Mouse (Mus musculus): Measurements from ENCODE around the gene Sfmbt1. TPM values are rescaled to one million over a fixed set of nuclear protein-coding genes. Genes with fewer than 3 reads are reported as not detected.
"Not testable (repeated sequence)": the region's sequence is repeated elsewhere in the genome, so short reads cannot be mapped to it uniquely, and the experiment has no call there.

The Sfmbt1 gene
- total RNA-seq, 2 experiments from 2014 or later, result 26.7 TPM

GRCm38 (mm10) chr14:30715618-30716050, 985 bp downstream of the Sfmbt1 start:
- intact Hi-C loops (cut with DNase I), result loop anchor here (5.0 kb wide), 1 partner anchor 72 kb away; no protein-coding TSS in a partner anchor
- DNase-seq (ENCODE audit: extremely low spot score in 1 of 2, low spot score in 2 of 2), result peak; percentile 70 to 90

- peak in 1 of 2 experiments; percentile 82 for DNase-seq (ENCODE audit: extremely low spot score in 1 of 2, low spot score in 2 of 2)
- intact Hi-C loops (cut with DNase I), result loop anchor here (5.0 kb wide), 1 partner anchor 71 kb away; no protein-coding TSS in a partner anchor
Observed at GRCm38 (mm10) chr14:30716051-30716952, 1.7 kb downstream of the Sfmbt1 start.

- DNase-seq (ENCODE audit: extremely low spot score in 1 of 2, low spot score in 2 of 2), result no peak
- intact Hi-C loops (cut with DNase I), result loop anchor here (5.0 kb wide), 1 partner anchor 70 kb away; no protein-coding TSS in a partner anchor
Observed at GRCm38 (mm10) chr14:30716953-30717285, 2.3 kb downstream of the Sfmbt1 start.

- not testable (repeated sequence) for DNase-seq (ENCODE audit: extremely low spot score in 1 of 2, low spot score in 2 of 2)
- intact Hi-C loops (cut with DNase I), result loop anchor here (5.0 kb wide), 1 partner anchor 69 kb away; no protein-coding TSS in a partner anchor
Observed at GRCm38 (mm10) chr14:30718696-30719095, 4.0 kb downstream of the Sfmbt1 start.

- intact Hi-C loops (cut with DNase I), result loop anchor here (5.0 kb wide), 1 partner anchor 68 kb away; no protein-coding TSS in a partner anchor
- DNase-seq (ENCODE audit: extremely low spot score in 1 of 2, low spot score in 2 of 2), result no peak
Observed at GRCm38 (mm10) chr14:30719514-30719913, 4.9 kb downstream of the Sfmbt1 start.

GRCm38 (mm10) chr14:30721850-30722249, 7.2 kb downstream of the Sfmbt1 start:
- intact Hi-C loops (cut with DNase I), result no loop called here
- DNase-seq (ENCODE audit: extremely low spot score in 1 of 2, low spot score in 2 of 2), result no peak

- no peak for DNase-seq (ENCODE audit: extremely low spot score in 1 of 2, low spot score in 2 of 2)
- intact Hi-C loops (cut with DNase I), result no loop called here
Observed at GRCm38 (mm10) chr14:30722406-30722805, 7.8 kb downstream of the Sfmbt1 start.

GRCm38 (mm10) chr14:30731896-30732295, 17.2 kb downstream of the Sfmbt1 start:
- intact Hi-C loops (cut with DNase I), result no loop called here
- no peak for DNase-seq (ENCODE audit: extremely low spot score in 1 of 2, low spot score in 2 of 2)

GRCm38 (mm10) chr14:30734665-30735064, 20.0 kb downstream of the Sfmbt1 start:
- intact Hi-C loops (cut with DNase I), result no loop called here
- no peak for DNase-seq (ENCODE audit: extremely low spot score in 1 of 2, low spot score in 2 of 2)

- no peak for DNase-seq (ENCODE audit: extremely low spot score in 1 of 2, low spot score in 2 of 2)
- intact Hi-C loops (cut with DNase I), result no loop called here
Observed at GRCm38 (mm10) chr14:30735810-30736209, 21.2 kb downstream of the Sfmbt1 start.

DNA sequence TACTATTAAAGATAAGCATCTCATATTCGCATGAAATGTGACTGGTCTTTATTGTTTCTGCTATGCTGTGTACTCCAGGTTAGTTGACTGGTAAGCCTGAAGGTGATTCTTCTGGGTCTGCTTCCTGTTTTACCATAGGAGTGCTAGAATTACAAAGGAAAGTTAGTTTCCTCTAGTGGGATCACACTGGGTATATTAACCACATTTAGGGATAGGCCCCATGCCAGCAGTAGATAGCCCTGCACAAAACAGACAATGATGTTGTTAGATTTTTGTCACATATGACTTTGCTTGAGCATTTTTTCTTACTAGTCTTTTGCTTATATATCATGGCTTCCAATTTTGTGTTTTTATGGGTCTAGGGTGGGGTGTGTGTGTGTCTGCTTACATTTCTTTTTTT, 21.8 kb downstream of the Sfmbt1 start:
- DNase-seq (ENCODE audit: extremely low spot score in 1 of 2, low spot score in 2 of 2), result no peak
- intact Hi-C loops (cut with DNase I), result no loop called here

DNA sequence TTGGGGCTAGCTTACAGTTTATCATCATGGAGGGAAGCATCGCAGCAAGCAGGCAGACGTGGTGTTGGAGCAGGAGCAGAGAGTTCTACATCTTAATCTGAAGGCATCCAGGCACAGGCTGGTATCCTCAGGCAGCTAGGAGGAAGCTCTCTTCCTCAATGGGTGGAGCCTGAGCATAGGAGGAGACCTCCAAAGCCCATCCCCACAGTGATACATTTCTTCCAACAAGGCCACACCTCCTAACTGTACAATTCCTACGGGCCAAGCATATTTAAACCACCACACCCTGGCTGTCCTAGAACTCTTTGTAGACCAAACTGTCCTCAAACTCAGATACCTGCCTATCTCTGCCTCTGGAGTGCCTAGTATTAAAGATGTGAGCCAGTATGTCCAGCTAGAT, 29.2 kb downstream of the Sfmbt1 start:
- DNase-seq (ENCODE audit: extremely low spot score in 1 of 2, low spot score in 2 of 2), result no peak
- intact Hi-C loops (cut with DNase I), result no loop called here

- no peak for DNase-seq (ENCODE audit: extremely low spot score in 1 of 2, low spot score in 2 of 2)
- intact Hi-C loops (cut with DNase I), result no loop called here
Observed at GRCm38 (mm10) chr14:30746160-30746559, 31.5 kb downstream of the Sfmbt1 start.

DNA sequence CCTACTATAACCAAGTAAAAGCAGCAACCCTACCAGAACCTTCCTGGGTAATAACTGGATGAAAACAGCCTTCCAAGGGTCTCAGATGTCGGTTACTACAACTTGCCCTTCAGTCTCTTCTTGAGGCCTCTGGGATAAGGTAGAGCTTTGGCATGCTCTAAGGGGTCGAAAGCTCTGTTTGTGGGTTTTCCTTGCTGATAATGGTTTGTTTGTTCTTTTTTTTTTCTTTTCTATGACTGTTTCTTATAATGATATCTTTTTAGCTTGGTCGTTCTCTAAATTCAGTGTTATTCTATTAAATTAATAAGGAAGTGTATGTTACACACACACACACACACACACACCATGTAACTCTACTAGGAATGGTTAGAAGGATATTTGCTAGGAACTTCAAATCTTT, 42.6 kb downstream of the Sfmbt1 start:
- no peak for DNase-seq (ENCODE audit: extremely low spot score in 1 of 2, low spot score in 2 of 2)
- intact Hi-C loops (cut with DNase I), result no loop called here

DNA sequence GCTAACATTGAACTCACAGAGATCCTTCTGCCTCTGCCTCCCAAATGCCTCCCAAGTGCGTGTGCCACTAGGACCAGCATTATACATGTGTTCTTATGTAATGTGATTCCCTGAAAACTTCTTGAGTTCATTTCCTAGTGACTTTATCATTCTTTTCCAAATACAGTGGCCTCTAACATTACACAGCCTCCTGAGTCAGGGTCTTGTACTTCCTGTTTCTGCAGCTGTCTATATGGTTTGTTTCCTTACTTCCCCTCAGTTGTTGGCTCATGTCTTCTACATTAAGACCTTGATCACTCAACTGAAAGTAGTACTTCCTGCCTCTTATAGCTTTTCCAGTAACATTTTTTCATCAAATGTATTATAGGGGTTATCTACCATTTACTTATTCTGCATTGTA, 46.6 kb downstream of the Sfmbt1 start:
- intact Hi-C loops (cut with DNase I), result no loop called here
- no peak for DNase-seq (ENCODE audit: extremely low spot score in 1 of 2, low spot score in 2 of 2)

GRCm38 (mm10) chr14:30762131-30762903, 47.7 kb downstream of the Sfmbt1 start:
- no peak for DNase-seq (ENCODE audit: extremely low spot score in 1 of 2, low spot score in 2 of 2)
- intact Hi-C loops (cut with DNase I), result no loop called here

- no peak for DNase-seq (ENCODE audit: extremely low spot score in 1 of 2, low spot score in 2 of 2)
- intact Hi-C loops (cut with DNase I), result no loop called here
Observed at GRCm38 (mm10) chr14:30762904-30763568, 48.4 kb downstream of the Sfmbt1 start.

DNA sequence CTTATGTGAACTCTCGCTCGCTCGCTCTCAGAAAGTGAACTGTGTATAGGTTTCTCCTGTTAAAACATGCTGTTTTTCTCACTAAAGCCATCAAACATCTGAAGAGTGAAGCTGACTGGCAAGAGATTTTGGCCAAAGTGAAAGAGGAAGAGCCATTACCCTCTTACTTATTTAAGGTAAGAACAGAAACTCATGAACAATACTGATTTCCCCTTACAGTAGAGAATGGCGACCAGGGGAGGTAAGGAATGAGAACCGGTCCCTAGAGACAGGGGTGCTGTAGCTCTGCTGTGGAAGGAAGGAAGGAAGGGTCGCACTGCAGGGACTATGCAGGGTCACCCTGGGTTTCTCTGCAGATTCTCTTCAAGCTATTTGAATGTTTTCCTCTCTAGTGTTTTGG, 70.0 kb downstream of the Sfmbt1 start:
- no peak for DNase-seq (ENCODE audit: extremely low spot score in 1 of 2, low spot score in 2 of 2)
- intact Hi-C loops (cut with DNase I), result loop anchor here (5.0 kb wide), 1 partner anchor 67 kb away; no protein-coding TSS in a partner anchor

GRCm38 (mm10) chr14:30789471-30789870, 74.8 kb downstream of the Sfmbt1 start:
- DNase-seq (ENCODE audit: extremely low spot score in 1 of 2, low spot score in 2 of 2), result no peak
- intact Hi-C loops (cut with DNase I), result loop anchor here (5.0 kb wide), 1 partner anchor 72 kb away; no protein-coding TSS in a partner anchor

Measured in left cerebral cortex, postnatal 10 days (tissue).